Mouse (Mus musculus): ENCODE data around the gene Dcaf17.

The Dcaf17 gene

GRCm38 (mm10) chr2:71054716-71055115, 412 bp upstream of the Dcaf17 start:
- DNase-seq (ENCODE audit: low spot score) = peak; percentile 21

- DNase-seq (ENCODE audit: low spot score) = no peak
Measured at GRCm38 (mm10) chr2:71056115-71056835, 1.1 kb downstream of the Dcaf17 start.

- no peak for DNase-seq (ENCODE audit: low spot score)
Measured at GRCm38 (mm10) chr2:71071601-71072000, 16.5 kb downstream of the Dcaf17 start.

- no peak for DNase-seq (ENCODE audit: low spot score)
Measured at GRCm38 (mm10) chr2:71073330-71073729, 18.2 kb downstream of the Dcaf17 start.

GRCm38 (mm10) chr2:71073828-71074227, 18.7 kb downstream of the Dcaf17 start:
- DNase-seq (ENCODE audit: low spot score) = no peak

GRCm38 (mm10) chr2:71082416-71082815, 27.3 kb downstream of the Dcaf17 start:
- no peak for DNase-seq (ENCODE audit: low spot score)

- DNase-seq (ENCODE audit: low spot score) = no peak
Measured at GRCm38 (mm10) chr2:71083454-71084193, 28.5 kb downstream of the Dcaf17 start.

- no peak for DNase-seq (ENCODE audit: low spot score)
Measured at GRCm38 (mm10) chr2:71089766-71090165, 34.6 kb downstream of the Dcaf17 start.

GRCm38 (mm10) chr2:71090660-71091445, 35.7 kb downstream of the Dcaf17 start:
- DNase-seq (ENCODE audit: low spot score) = no peak

GRCm38 (mm10) chr2:71096170-71096569, 41.0 kb downstream of the Dcaf17 start:
- no peak for DNase-seq (ENCODE audit: low spot score)

GRCm38 (mm10) chr2:71102621-71103291, 47.6 kb downstream of the Dcaf17 start:
- no peak for DNase-seq (ENCODE audit: low spot score)

GRCm38 (mm10) chr2:71103292-71103680, 48.2 kb downstream of the Dcaf17 start:
- no peak for DNase-seq (ENCODE audit: low spot score)

- no peak for DNase-seq (ENCODE audit: low spot score)
Measured at GRCm38 (mm10) chr2:71104696-71105095, 49.6 kb downstream of the Dcaf17 start.

GRCm38 (mm10) chr2:71105469-71106215, 50.5 kb downstream of the Dcaf17 start:
- no peak for DNase-seq (ENCODE audit: low spot score)

GRCm38 (mm10) chr2:71107225-71107624, 52.1 kb downstream of the Dcaf17 start:
- DNase-seq (ENCODE audit: low spot score) = no peak

- no peak for DNase-seq (ENCODE audit: low spot score)
Measured at GRCm38 (mm10) chr2:71108541-71108940, 53.4 kb downstream of the Dcaf17 start.

GRCm38 (mm10) chr2:71113489-71114171, 58.5 kb downstream of the Dcaf17 start:
- DNase-seq (ENCODE audit: low spot score) = no peak

GRCm38 (mm10) chr2:71116151-71116550, 61.0 kb downstream of the Dcaf17 start:
- no peak for DNase-seq (ENCODE audit: low spot score)

- DNase-seq (ENCODE audit: low spot score) = no peak
Measured at GRCm38 (mm10) chr2:71117797-71118708, 62.9 kb downstream of the Dcaf17 start, which contains the start of gene Cybrd1. Gene Cybrd1, plus strand, starts transcription at chr2:71117923.

- DNase-seq (ENCODE audit: low spot score) = no peak
Measured at GRCm38 (mm10) chr2:71120844-71121243, 65.7 kb downstream of the Dcaf17 start.

Data from MN1 (cell line).